Mouse (Mus musculus) MEL (cell line): Measurements from ENCODE around the gene Bin2. TPM values are rescaled to one million over a fixed set of nuclear protein-coding genes. Genes with fewer than 3 reads are reported as not detected.
A peak's percentile ranks its signal among the peaks of the same experiment; 100 is the strongest.

Experiments
- DNase-seq: peaks from one replicate; pipeline ENCODE4 v3.0.0; 2011; ENCODE audit warnings: low read depth, low spot score
- H3K27ac ChIP-seq: 2 replicates; pipeline ENCODE4 v1.5.1; 2012; ENCODE audit warnings: low read depth, mild to moderate bottlenecking, control low read depth, low read length, moderate library complexity; ENCODE audit not compliant: control insufficient read depth
- H3K27me3 ChIP-seq, 2 experiments: fragments of 150-350 bp in 1 of 2; sonication (generic) in 1 of 2; 2 replicates each; pipeline ENCODE4 v1.6.1; 2012; ENCODE audit warnings: low read length in 2 of 2, mild to moderate bottlenecking in 2 of 2, improper control_type of control experiment in 1 of 2, moderate library complexity in 1 of 2; ENCODE audit not compliant: insufficient read depth in 2 of 2, control insufficient read depth in 1 of 2
- H3K36me3 ChIP-seq, 2 experiments: 2 replicates each; pipeline ENCODE4 v1.6.1; 2012 to 2014; ENCODE audit warnings: low read length in 2 of 2, improper control_type of control experiment in 1 of 2, inconsistent platforms in 1 of 2, mild to moderate bottlenecking in 1 of 2; ENCODE audit not compliant: insufficient read depth in 2 of 2, control insufficient read depth in 1 of 2
- H3K4me1 ChIP-seq, 2 experiments: fragments of 150-350 bp in 1 of 2; sonication (generic) in 1 of 2; 2 replicates each; pipeline ENCODE4 v1.6.1; 2012; ENCODE audit warnings: low read length in 2 of 2, improper control_type of control experiment in 1 of 2, mild to moderate bottlenecking in 1 of 2; ENCODE audit not compliant: insufficient read depth in 2 of 2, control insufficient read depth in 1 of 2
- H3K4me3 ChIP-seq, 2 experiments: fragments of 150-350 bp in 1 of 2; sonication (generic) in 1 of 2; 2 replicates each; pipeline ENCODE4 v1.5.1; 2012; ENCODE audit warnings: low read depth in 2 of 2, low read length in 2 of 2, mild to moderate bottlenecking in 2 of 2, moderate library complexity in 2 of 2, control low read depth in 1 of 2, improper control_type of control experiment in 1 of 2; ENCODE audit not compliant: control insufficient read depth in 1 of 2, insufficient read depth in 1 of 2
- H3K79me2 ChIP-seq: 2 replicates; pipeline ENCODE4 v1.6.1; 2012; ENCODE audit warnings: mild to moderate bottlenecking, low read length, moderate library complexity; ENCODE audit not compliant: control insufficient read depth, poor library complexity, insufficient read depth
- H3K9ac ChIP-seq: 2 replicates; pipeline ENCODE4 v1.6.1; 2012; ENCODE audit warnings: low read depth, mild to moderate bottlenecking, control low read depth, low read length, moderate library complexity; ENCODE audit not compliant: control insufficient read depth, poor library complexity, severe bottlenecking
- H3K9me3 ChIP-seq: fragments of 150-350 bp; sonication (generic); replicated peaks from 2 replicates; pipeline ENCODE4 v1.6.1; 2012; ENCODE audit warnings: mild to moderate bottlenecking, low read length, improper control_type of control experiment, moderate library complexity; ENCODE audit not compliant: insufficient read depth
- BHLHE40 ChIP-seq: IDR thresholded peaks from 2 replicates; pipeline ENCODE4 v1.6.1; 2012; ENCODE audit warnings: low read depth, mild to moderate bottlenecking, inconsistent platforms, low read length, improper control_type of control experiment, borderline replicate concordance
- CHD1 ChIP-seq: IDR thresholded peaks from 2 replicates; pipeline ENCODE4 v1.6.1; 2012; ENCODE audit warnings: low read depth, mild to moderate bottlenecking, inconsistent platforms, low read length, improper control_type of control experiment
- CTCF ChIP-seq, 3 experiments: IDR thresholded peaks in 2 of 3; conservative IDR thresholded peaks in 1 of 3; 2 replicates each; pipeline ENCODE4 v1.5.1; 2011 to 2012; ENCODE audit warnings: low read length in 3 of 3, low read depth in 2 of 3, mild to moderate bottlenecking in 2 of 3, improper control_type of control experiment in 1 of 3, inconsistent platforms in 1 of 3, mixed read lengths in 1 of 3, moderate library complexity in 1 of 3; ENCODE audit not compliant: control insufficient read depth in 1 of 3, insufficient read depth in 1 of 3, poor library complexity in 1 of 3, severe bottlenecking in 1 of 3
- E2F4 ChIP-seq: IDR thresholded peaks from 2 replicates; pipeline ENCODE4 v1.6.1; 2011; ENCODE audit warnings: low read depth, low read length, improper control_type of control experiment, borderline replicate concordance
- EP300 ChIP-seq, 2 experiments: IDR thresholded peaks; 2 replicates each; pipeline ENCODE4 v1.6.1; 2011; ENCODE audit warnings: improper control_type of control experiment in 2 of 2, low read length in 2 of 2, low read depth in 1 of 2, mild to moderate bottlenecking in 1 of 2
- ETS1 ChIP-seq: IDR thresholded peaks from 2 replicates; pipeline ENCODE4 v1.6.1; 2012; ENCODE audit warnings: low read depth, mild to moderate bottlenecking, inconsistent platforms, low read length, improper control_type of control experiment, moderate library complexity
- GATA1 ChIP-seq: IDR thresholded peaks from 2 replicates; pipeline ENCODE4 v1.6.1; 2011; ENCODE audit warnings: low read depth, low read length, improper control_type of control experiment
- HCFC1 ChIP-seq: IDR thresholded peaks from 2 replicates; pipeline ENCODE4 v1.6.1; 2012; ENCODE audit warnings: low read depth, mild to moderate bottlenecking, inconsistent platforms, low read length, improper control_type of control experiment, moderate library complexity
- KAT2A ChIP-seq: conservative IDR thresholded peaks from 2 replicates; pipeline ENCODE4 v1.6.1; 2012; ENCODE audit warnings: low read depth, low read length, improper control_type of control experiment, inconsistent platforms
- MAFK ChIP-seq: IDR thresholded peaks from 2 replicates; pipeline ENCODE4 v1.6.1; 2011; ENCODE audit warnings: low read depth, mild to moderate bottlenecking, low read length, improper control_type of control experiment, borderline replicate concordance
- MAX ChIP-seq: IDR thresholded peaks from 2 replicates; pipeline ENCODE4 v1.6.1; 2011; ENCODE audit warnings: low read length, improper control_type of control experiment
- MAZ ChIP-seq: IDR thresholded peaks from 2 replicates; pipeline ENCODE4 v1.6.1; 2012; ENCODE audit warnings: low read depth, mild to moderate bottlenecking, inconsistent platforms, low read length, improper control_type of control experiment
- NELFE ChIP-seq: IDR thresholded peaks from 2 replicates; pipeline ENCODE4 v1.6.1; 2011; ENCODE audit warnings: low read depth, low read length, improper control_type of control experiment
- POLR2AphosphoS2 ChIP-seq: IDR thresholded peaks from 2 replicates; pipeline ENCODE4 v1.6.1; 2011; ENCODE audit warnings: low read length, improper control_type of control experiment
- POLR2AphosphoS5 ChIP-seq: IDR thresholded peaks from 2 replicates; pipeline ENCODE4 v1.6.1; 2012; ENCODE audit warnings: low read depth, borderline replicate concordance, mild to moderate bottlenecking, inconsistent platforms, low read length, moderate library complexity, mixed read lengths
- RAD21 ChIP-seq: IDR thresholded peaks from 2 replicates; pipeline ENCODE4 v1.6.1; 2011; ENCODE audit warnings: mild to moderate bottlenecking, low read depth, low read length, improper control_type of control experiment
- RCOR1 ChIP-seq: IDR thresholded peaks from 2 replicates; pipeline ENCODE4 v1.6.1; 2012; ENCODE audit warnings: low read depth, mild to moderate bottlenecking, inconsistent platforms, low read length, improper control_type of control experiment
- TBP ChIP-seq: IDR thresholded peaks from 2 replicates; pipeline ENCODE4 v1.8.0; 2011; ENCODE audit warnings: low read depth, low read length, improper control_type of control experiment
- TCF12 ChIP-seq: IDR thresholded peaks from 2 replicates; pipeline ENCODE4 v1.6.1; 2014; ENCODE audit warnings: low read depth, mild to moderate bottlenecking, inconsistent platforms, low read length, improper control_type of control experiment, moderate library complexity
- UBTF ChIP-seq: IDR thresholded peaks from 2 replicates; pipeline ENCODE4 v1.6.1; 2012; ENCODE audit warnings: low read depth, mild to moderate bottlenecking, inconsistent platforms, low read length, improper control_type of control experiment, moderate library complexity, borderline replicate concordance; ENCODE audit not compliant: insufficient read depth
- USF1 ChIP-seq: IDR thresholded peaks from 2 replicates; pipeline ENCODE4 v1.6.1; 2014; ENCODE audit warnings: low read depth, mild to moderate bottlenecking, inconsistent platforms, low read length, improper control_type of control experiment, moderate library complexity
- USF2 ChIP-seq, 2 experiments: IDR thresholded peaks; 2 replicates each; pipeline ENCODE4 v1.6.1; 2011 to 2012; ENCODE audit warnings: improper control_type of control experiment in 2 of 2, low read length in 2 of 2, borderline replicate concordance in 1 of 2, inconsistent platforms in 1 of 2, low read depth in 1 of 2, mild to moderate bottlenecking in 1 of 2; ENCODE audit not compliant: insufficient read depth in 1 of 2
- ZC3H11A ChIP-seq: IDR thresholded peaks from 2 replicates; pipeline ENCODE4 v1.6.1; 2012; ENCODE audit warnings: low read depth, mild to moderate bottlenecking, inconsistent platforms, low read length, improper control_type of control experiment
- ZKSCAN1 ChIP-seq: IDR thresholded peaks from 2 replicates; pipeline ENCODE4 v1.6.1; 2012; ENCODE audit warnings: low read depth, mild to moderate bottlenecking, inconsistent platforms, low read length, improper control_type of control experiment, moderate library complexity
- ZMIZ1 ChIP-seq: IDR thresholded peaks from 2 replicates; pipeline ENCODE4 v1.6.1; 2012; ENCODE audit warnings: low read depth, mild to moderate bottlenecking, inconsistent platforms, low read length, improper control_type of control experiment, moderate library complexity
- polyA plus RNA-seq, 2 experiments: library from polyadenylated mRNA; stranded (reverse) in 1 of 2; unstranded in 1 of 2; fragments of >175 nt in 1 of 2; fragments of >200 nt in 1 of 2; gene quantifications; 2 replicates each; pipeline versions ENCODE4 v1.2.1 to v1.2.4; 2012; ENCODE audit warnings: low replicate concordance in 2 of 2, low read depth in 1 of 2; ENCODE audit not compliant: insufficient read length in 2 of 2, insufficient read depth in 1 of 2, missing spikeins in 1 of 2
- total RNA-seq: library from RNA; depleted of rRNA; stranded (reverse); fragments of 300-350 nt; gene quantifications from 2 replicates; pipeline ENCODE4 v1.2.3, GENCODE M21; 2012

The Bin2 gene
- total and polyA plus RNA-seq, 3 experiments = 79.9 to 128 (median 106) TPM

- peak; percentile 81; the same call in 1 of the 2 replicates for TF ChIP-seq BHLHE40
- TF ChIP-seq POLR2AphosphoS5 = no peak
- TF ChIP-seq UBTF = peak; percentile 98; the same call in 1 of the 2 replicates
- TF ChIP-seq EP300 (IDR thresholded peaks at IDR 0.05; ENCODE audit: low read depth in 1 of 2, low read length in 2 of 2) = peak; percentile 89 to 91
- no peak for TF ChIP-seq ZMIZ1
- TF ChIP-seq KAT2A = no peak
- TF ChIP-seq GATA1 = peak; percentile 75
- peak; percentile 90 for TF ChIP-seq RCOR1
- no peak for TF ChIP-seq CHD1
- TF ChIP-seq CTCF (IDR thresholded peaks at IDR 0.05 in 2 of 3, conservative IDR thresholded peaks at IDR 0.05 in 1 of 3; ENCODE audit: control insufficient read depth in 1 of 3, insufficient read depth in 1 of 3, low read depth in 2 of 3, low read length in 3 of 3, poor library complexity in 1 of 3, severe bottlenecking in 1 of 3) = no peak
- TF ChIP-seq RAD21 = no peak
- peak; percentile 97 for TF ChIP-seq TBP
- TF ChIP-seq TCF12 = peak; percentile 77
Observed at GRCm38 (mm10) chr15:100706226-100706625, 36.9 kb upstream of the Bin2 start (continued).

DNA sequence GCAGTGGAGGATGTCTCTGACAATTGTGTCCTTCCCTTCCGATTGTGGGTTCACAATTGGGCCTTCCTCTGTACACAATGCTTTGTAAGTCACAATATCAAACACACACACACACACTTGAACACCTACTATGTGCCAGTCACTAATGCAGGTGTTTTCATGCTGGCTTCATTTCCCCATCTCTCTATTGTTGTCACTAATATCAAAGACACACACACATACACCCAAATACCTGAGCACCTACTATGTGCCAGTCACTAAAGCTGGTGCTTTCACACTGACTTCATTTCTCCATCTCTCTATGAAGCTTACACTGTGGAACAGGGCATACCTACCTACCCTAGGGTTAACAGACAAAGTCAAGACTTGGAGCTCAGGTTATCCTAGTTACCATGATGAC lies 36.0 kb upstream of the Bin2 start:
- no peak for DNase-seq
- H3K27me3 ChIP-seq = no peaks in the 10 kb centered on the region
- H3K36me3 ChIP-seq = peaks cover 0 to 44% of the 10 kb centered on the region in 2 experiments; a peak in 2 of 4 replicates
- no peak overlapping the region for H3K9ac ChIP-seq
- H3K79me2 ChIP-seq = no peaks in the 10 kb centered on the region
- peak overlapping the region; percentile 64; the same call in 1 of the 2 replicates for H3K27ac ChIP-seq
- TF ChIP-seq ZKSCAN1 (peak; percentile 100), CHD1 (peak; percentile 66; the same call in 1 of the 2 replicates), POLR2AphosphoS2 (no peak)
- TF ChIP-seq, all 39 proteins: peak for 2
- H3K9me3 ChIP-seq = no peaks in the 10 kb centered on the region
- no peak overlapping the region for H3K4me3 ChIP-seq
- peaks cover 35 to 64% of the 10 kb centered on the region in 2 experiments for H3K4me1 ChIP-seq

DNA sequence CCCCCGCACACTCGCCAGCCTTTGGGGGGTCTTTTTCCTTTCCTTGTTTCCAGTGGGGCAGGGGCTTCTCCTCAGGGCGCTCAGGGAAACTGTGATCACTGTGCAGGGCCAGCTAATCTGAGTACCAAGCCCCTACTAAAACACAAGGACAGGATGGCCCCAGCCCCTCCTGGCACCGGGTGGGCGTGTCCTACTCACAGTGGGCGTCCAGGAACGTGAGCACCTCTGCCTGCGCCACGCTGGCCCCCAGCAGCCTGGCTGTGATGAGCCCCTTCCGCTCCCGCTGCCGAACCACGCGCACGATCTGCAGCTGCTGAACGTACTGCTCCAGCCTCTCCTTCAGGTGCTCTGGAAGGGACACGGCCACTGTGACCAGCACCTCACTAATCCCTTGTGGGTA lies 34.6 kb upstream of the Bin2 start:
- Histone ChIP-seq H3K27ac (no peak overlapping the region), H3K79me2 (no peaks in the 10 kb centered on the region), H3K36me3 (peaks cover 0 to 43% of the 10 kb centered on the region in 2 experiments; a peak in 2 of 4 replicates), H3K4me1 (peaks cover 32 to 61% of the 10 kb centered on the region in 2 experiments), H3K4me3 (no peak overlapping the region), H3K27me3 (no peaks in the 10 kb centered on the region), H3K9me3 (no peaks in the 10 kb centered on the region), H3K9ac (no peak overlapping the region)
- TF ChIP-seq ETS1 (no peak), ZKSCAN1 (no peak), HCFC1 (no peak), RAD21 (no peak), MAZ (no peak), CTCF (IDR thresholded peaks at IDR 0.05 in 2 of 3, conservative IDR thresholded peaks at IDR 0.05 in 1 of 3; ENCODE audit: control insufficient read depth in 1 of 3, insufficient read depth in 1 of 3, low read depth in 2 of 3, low read length in 3 of 3, poor library complexity in 1 of 3, severe bottlenecking in 1 of 3) (no peak), UBTF (no peak), USF2 (IDR thresholded peaks at IDR 0.05; ENCODE audit: borderline replicate concordance in 1 of 2, insufficient read depth in 1 of 2, low read depth in 1 of 2, low read length in 2 of 2) (no peak), USF1 (no peak), GATA1 (no peak), ZC3H11A (no peak), POLR2AphosphoS2 (no peak), E2F4 (no peak), TBP (no peak), POLR2AphosphoS5 (no peak), MAX (no peak), MAFK (no peak), NELFE (no peak)
- no peak for DNase-seq
